Mouse (Mus musculus) urinary bladder, adult 18-20 months (tissue): ENCODE data around the gene Tirap.

ENCODE experiments used
- DNase-seq, 2 experiments: peaks; one replicate each; pipeline ENCODE4 v3.0.0; 2022; ENCODE audit warnings: low spot score in 2 of 2, mixed read lengths in 2 of 2

Tirap gene

GRCm38 (mm10) chr9:35188700-35189099 is 11.4 kb downstream of the Tirap start:
- no peak for DNase-seq

- DNase-seq: no peak
These were observed 12.7 kb downstream of the Tirap start for GRCm38 (mm10) chr9:35187351-35187903.

GRCm38 (mm10) chr9:35186430-35186829 is 13.7 kb downstream of the Tirap start:
- DNase-seq: no peak

GRCm38 (mm10) chr9:35183359-35183758 is 16.7 kb downstream of the Tirap start:
- DNase-seq: no peak

GRCm38 (mm10) chr9:35182832-35183231 is 17.3 kb downstream of the Tirap start:
- no peak for DNase-seq

GRCm38 (mm10) chr9:35176124-35176659 is 23.9 kb downstream of the Tirap start:
- no peak for DNase-seq

- DNase-seq: peak; percentile 87 to 94
These were observed 24.6 kb downstream of the Tirap start, which contains the start of gene Dcps for GRCm38 (mm10) chr9:35175251-35176123. Gene Dcps, minus strand, starts transcription at chr9:35176061.

- DNase-seq: no peak
These were observed 26.8 kb downstream of the Tirap start for GRCm38 (mm10) chr9:35173331-35173730.

GRCm38 (mm10) chr9:35170071-35170470 is 30.0 kb downstream of the Tirap start:
- DNase-seq: no peak

- no peak for DNase-seq
These were observed 33.1 kb downstream of the Tirap start for GRCm38 (mm10) chr9:35166798-35167635.

GRCm38 (mm10) chr9:35166144-35166797 is 33.8 kb downstream of the Tirap start:
- DNase-seq: no peak

- no peak for DNase-seq
These were observed 35.8 kb downstream of the Tirap start for GRCm38 (mm10) chr9:35164142-35164874.

GRCm38 (mm10) chr9:35163011-35163690 is 36.9 kb downstream of the Tirap start:
- no peak for DNase-seq

GRCm38 (mm10) chr9:35161721-35162120 is 38.4 kb downstream of the Tirap start:
- no peak for DNase-seq

- no peak for DNase-seq
These were observed 39.4 kb downstream of the Tirap start for GRCm38 (mm10) chr9:35160662-35161061.

GRCm38 (mm10) chr9:35158477-35158876 is 41.6 kb downstream of the Tirap start:
- DNase-seq: no peak

- no peak for DNase-seq
These were observed 43.2 kb downstream of the Tirap start for GRCm38 (mm10) chr9:35156862-35157261.

GRCm38 (mm10) chr9:35156002-35156710 is 43.9 kb downstream of the Tirap start:
- no peak for DNase-seq

- no peak for DNase-seq
These were observed 47.2 kb downstream of the Tirap start for GRCm38 (mm10) chr9:35152923-35153322.
